Mouse (Mus musculus) bone marrow, adult 2 months (tissue): Measurements from ENCODE around the gene Moxd1.

ENCODE experiments used
- CTCF ChIP-seq: fragments of 200-500 bp; IDR thresholded peaks from 2 replicates; pipeline ENCODE4 v1.5.1; 2011; ENCODE audit warnings: low read length, control low read depth; ENCODE audit not compliant: control insufficient read depth, insufficient read depth
- POLR2A ChIP-seq: fragments of 200-500 bp; IDR thresholded peaks from 2 replicates; pipeline ENCODE4 v1.6.1; 2011; ENCODE audit warnings: low read depth, mild to moderate bottlenecking, control low read depth, low read length, borderline replicate concordance; ENCODE audit not compliant: control insufficient read depth

GRCm38 (mm10) chr10:24271077-24271637 is 47.8 kb downstream of the Moxd1 start:
- TF ChIP-seq CTCF (no peak), POLR2A (no peak)
